Mouse (Mus musculus) midbrain, postnatal 0 days (tissue): ENCODE data around the gene Egfr. TPM values are rescaled to one million over a fixed set of nuclear protein-coding genes. Genes with fewer than 3 reads are reported as not detected.

ENCODE experiments used
- ATAC-seq: fragments of 200-750 bp; cut with Nextera tagmentation; 2 replicates; pipeline ENCODE4 v1.8.0; 2017; ENCODE audit warnings: moderate number of reproducible peaks, mild to moderate bottlenecking, moderate TSS enrichment, moderate library complexity; ENCODE audit not compliant: low FRiP score
- DNase-seq: peaks from one replicate; pipeline ENCODE4 v3.0.0-alpha.2; 2015; ENCODE audit warnings: low spot score
- H3K27ac ChIP-seq: fragments of 300-500 bp; sonication (generic); 2 replicates; pipeline ENCODE4 v1.5.1; 2014; ENCODE audit warnings: low read depth, mild to moderate bottlenecking, low read length, mixed read lengths
- H3K27me3 ChIP-seq: fragments of 300-500 bp; sonication (generic); 2 replicates; pipeline ENCODE4 v1.6.1; 2014; ENCODE audit warnings: low read length, control low read depth, mixed read lengths; ENCODE audit not compliant: insufficient read depth
- H3K36me3 ChIP-seq: fragments of 300-500 bp; sonication (generic); 2 replicates; pipeline ENCODE4 v1.6.1; 2014; ENCODE audit warnings: low read length, control low read depth, mixed read lengths; ENCODE audit not compliant: insufficient read depth
- H3K4me1 ChIP-seq: fragments of 300-500 bp; sonication (generic); 2 replicates; pipeline ENCODE4 v1.6.1; 2014; ENCODE audit warnings: mild to moderate bottlenecking, control low read depth, antibody characterized with exemption, low read length, mixed read lengths; ENCODE audit not compliant: insufficient read depth
- H3K4me2 ChIP-seq: fragments of 300-500 bp; sonication (generic); 2 replicates; pipeline ENCODE4 v1.6.1; 2014; ENCODE audit warnings: low read depth, mild to moderate bottlenecking, low read length, mixed read lengths; ENCODE audit not compliant: poor library complexity, severe bottlenecking
- H3K4me3 ChIP-seq: fragments of 300-500 bp; sonication (generic); 2 replicates; pipeline ENCODE4 v1.5.1; 2014; ENCODE audit warnings: low read depth, mild to moderate bottlenecking, low read length, moderate library complexity
- H3K9ac ChIP-seq: fragments of 300-500 bp; sonication (generic); replicated peaks from 2 replicates; pipeline ENCODE4 v1.6.1; 2014; ENCODE audit warnings: mild to moderate bottlenecking, low read length, moderate library complexity, mixed read lengths; ENCODE audit not compliant: poor library complexity, severe bottlenecking
- H3K9me3 ChIP-seq: fragments of 300-500 bp; sonication (generic); 2 replicates; pipeline ENCODE4 v1.6.1; 2016; ENCODE audit warnings: low read length, control low read depth
- CTCF ChIP-seq: IDR thresholded peaks from 2 replicates; pipeline ENCODE4 v1.5.1; 2016; ENCODE audit warnings: antibody characterized with exemption, mild to moderate bottlenecking
- WGBS: fragments of 180-500 bp; shearing (Covaris S2); extraction: QIAGEN DNeasy Blood & Tissue Kit; methylation state at CpG from one replicate; pipeline ENCODE4 v1.1.7; 2014; 5-methylcytosine and 5-hydroxymethylcytosine counted together
- polyA plus RNA-seq: library from polyadenylated mRNA; unstranded; fragments of >200 nt; fragmentation: Nextera tagmentation; extraction: Ambion mirVana; gene quantifications from 2 replicates; pipeline ENCODE4 v1.2.1, GENCODE M21; 2015
- total RNA-seq: library from RNA; depleted of rRNA; stranded (reverse); fragments of >200 nt; gene quantifications from 2 replicates; pipeline ENCODE4 v1.2.3, GENCODE M21; 2014

The Egfr gene
- total and polyA plus RNA-seq, 2 experiments from 2014 or later = 10.7 to 19.3 TPM

- no peak overlapping the region for H3K4me3 ChIP-seq
- no peak overlapping the region for H3K9ac ChIP-seq
- 76% methylated on average over 3 of the region's 3 CpGs for WGBS
- H3K27me3 ChIP-seq = no peaks in the 10 kb centered on the region
- H3K4me1 ChIP-seq = 0 out of 2 replicates have a peak, but pooled peaks cover 2% of the 10 kb centered on the region
- ATAC-seq (no peak), DNase-seq (no peak)
- H3K27ac ChIP-seq = no peak overlapping the region
- no peak overlapping the region for H3K4me2 ChIP-seq
- H3K9me3 ChIP-seq = no peaks in the 10 kb centered on the region
- no peak for TF ChIP-seq CTCF
- no peaks in the 10 kb centered on the region for H3K36me3 ChIP-seq
Observed at GRCm38 (mm10) chr11:16864980-16865561, 113.1 kb downstream of the Egfr start.

- DNase-seq = no peak
- Histone ChIP-seq H3K27ac (no peak overlapping the region), H3K27me3 (no peaks in the 10 kb centered on the region), H3K9ac (no peak overlapping the region), H3K4me3 (no peak overlapping the region), H3K4me2 (no peak overlapping the region), H3K36me3 (no peaks in the 10 kb centered on the region), H3K4me1 (0 out of 2 replicates have a peak, but pooled peaks cover 2% of the 10 kb centered on the region), H3K9me3 (no peaks in the 10 kb centered on the region)
- no peak for TF ChIP-seq CTCF
- WGBS = 42% methylated on average over 6 of the region's 6 CpGs
- ATAC-seq = peak; percentile 47; the same call in 1 of the 2 replicates
Observed at GRCm38 (mm10) chr11:16868051-16868450, 116.0 kb downstream of the Egfr start.

- Histone ChIP-seq H3K4me3 (no peak overlapping the region), H3K4me1 (0 out of 2 replicates have a peak, but pooled peaks cover 2% of the 10 kb centered on the region), H3K9ac (no peak overlapping the region), H3K4me2 (no peak overlapping the region), H3K27ac (no peak overlapping the region), H3K9me3 (no peaks in the 10 kb centered on the region), H3K36me3 (no peaks in the 10 kb centered on the region), H3K27me3 (no peaks in the 10 kb centered on the region)
- DNase-seq = no peak
- TF ChIP-seq CTCF = no peak
- WGBS = 57% methylated on average over 2 of the region's 2 CpGs
- no peak for ATAC-seq
Observed at GRCm38 (mm10) chr11:16869506-16869905, 117.5 kb downstream of the Egfr start.

GRCm38 (mm10) chr11:16871120-16871519 lies 119.1 kb downstream of the Egfr start:
- 66% methylated on average over 5 of the region's 5 CpGs for WGBS
- ATAC-seq (no peak), DNase-seq (peak; percentile 19)
- TF ChIP-seq CTCF = no peak; the same call in 1 of the 2 replicates
- H3K36me3 ChIP-seq = no peaks in the 10 kb centered on the region
- no peaks in the 10 kb centered on the region for H3K27me3 ChIP-seq
- no peak overlapping the region for H3K27ac ChIP-seq
- H3K9ac ChIP-seq = no peak overlapping the region
- no peak overlapping the region for H3K4me3 ChIP-seq
- no peaks in the 10 kb centered on the region for H3K4me1 ChIP-seq
- no peaks in the 10 kb centered on the region for H3K9me3 ChIP-seq
- no peak overlapping the region for H3K4me2 ChIP-seq

GRCm38 (mm10) chr11:16877676-16878378 lies 125.8 kb downstream of the Egfr start:
- H3K4me2 ChIP-seq = no peak overlapping the region
- no peaks in the 10 kb centered on the region for H3K4me1 ChIP-seq
- H3K9ac ChIP-seq = no peak overlapping the region
- H3K4me3 ChIP-seq = no peak overlapping the region
- no peak overlapping the region for H3K27ac ChIP-seq
- DNase-seq (peak; percentile 35), ATAC-seq (no peak)
- no peaks in the 10 kb centered on the region for H3K9me3 ChIP-seq
- H3K36me3 ChIP-seq = no peaks in the 10 kb centered on the region
- no peaks in the 10 kb centered on the region for H3K27me3 ChIP-seq
- 40% methylated on average over 9 of the region's 9 CpGs for WGBS
- TF ChIP-seq CTCF = no peak

- Histone ChIP-seq H3K4me3 (no peak overlapping the region), H3K27me3 (no peaks in the 10 kb centered on the region), H3K4me1 (no peaks in the 10 kb centered on the region), H3K9me3 (no peaks in the 10 kb centered on the region), H3K4me2 (no peak overlapping the region), H3K36me3 (no peaks in the 10 kb centered on the region), H3K9ac (no peak overlapping the region), H3K27ac (no peak overlapping the region)
- DNase-seq = no peak
- TF ChIP-seq CTCF = no peak
- ATAC-seq = no peak
- WGBS = 75% methylated on average over 4 of the region's 4 CpGs
Observed at GRCm38 (mm10) chr11:16881932-16882331, 129.9 kb downstream of the Egfr start.
